In the genomic region with DNA sequence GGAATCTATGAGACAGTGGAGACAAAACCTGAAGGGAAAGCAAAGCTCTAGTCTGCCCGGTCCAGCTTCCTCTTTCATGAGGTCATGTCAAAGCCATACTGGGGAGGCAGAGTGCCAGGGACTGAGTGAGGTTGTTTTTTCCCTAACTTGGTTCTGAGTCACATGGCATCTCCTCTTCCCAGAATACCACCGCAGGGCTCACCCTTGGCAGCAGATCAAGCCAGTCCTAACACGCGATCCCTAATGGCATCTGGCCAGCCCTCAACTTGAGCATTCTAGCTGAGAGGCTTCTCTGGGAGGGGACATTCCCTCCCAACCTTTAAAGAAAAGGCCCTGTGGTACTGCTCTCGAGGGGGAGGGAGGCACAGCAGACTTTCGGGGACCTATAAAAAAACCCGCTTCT, we compare ENCODE assay signal across 8 mouse cellular contexts. TPM values are rescaled to one million over a fixed set of nuclear protein-coding genes. Genes with fewer than 3 reads are reported as not detected.
DNase-seq lines count a peak whose midpoint lies in the region; ATAC-seq lines count a peak whose summit lies in the region.

No protein-coding gene starts in this region.

- no peak overlapping the region for H3K4me2 ChIP-seq in midbrain, embryonic 14.5 days (ENCODE audit: low read length)
- H3K4me2 ChIP-seq in midbrain, embryonic 11.5 days: no peak overlapping the region
- H3K4me2 ChIP-seq in intestine, embryonic 15.5 days (replicated peaks): no peak overlapping the region
- no peak overlapping the region for H3K4me2 ChIP-seq in liver, embryonic 12.5 days

- H3K9ac ChIP-seq in midbrain, embryonic 14.5 days (replicated peaks; ENCODE audit: low read length): no peak overlapping the region
- no peak overlapping the region for H3K9ac ChIP-seq in midbrain, embryonic 11.5 days (ENCODE audit: low read length)
- no peak overlapping the region for H3K9ac ChIP-seq in intestine, embryonic 15.5 days
- no peak overlapping the region for H3K9ac ChIP-seq in liver, embryonic 12.5 days

- H3K36me3 ChIP-seq in midbrain, embryonic 14.5 days (ENCODE audit: control insufficient read depth, insufficient read depth, low read length): no peaks in the 10 kb centered on the region
- H3K36me3 ChIP-seq in midbrain, embryonic 11.5 days (ENCODE audit: control insufficient read depth, insufficient read depth, low read length): no peaks in the 10 kb centered on the region; the same call in 1 of the 2 replicates
- H3K36me3 ChIP-seq in intestine, embryonic 15.5 days: no peaks in the 10 kb centered on the region
- no peaks in the 10 kb centered on the region for H3K36me3 ChIP-seq in liver, embryonic 12.5 days

- 64% methylated on average over 7 of the region's 7 CpGs for WGBS in midbrain, embryonic 14.5 days
- WGBS in midbrain, embryonic 11.5 days: 81% methylated on average over 7 of the region's 7 CpGs
- WGBS in intestine, embryonic 15.5 days: 40% methylated on average over 7 of the region's 7 CpGs
- WGBS in liver, embryonic 12.5 days (ENCODE audit: insufficient replicate concordance): 69% methylated on average over 7 of the region's 7 CpGs

- ATAC-seq in midbrain, embryonic 14.5 days (ENCODE audit: low FRiP score, low TSS enrichment): no peak
- no peak for ATAC-seq in midbrain, embryonic 11.5 days (ENCODE audit: low FRiP score)
- ATAC-seq in intestine, embryonic 15.5 days: peak; percentile 62
- 0 out of 2 replicates have a peak, but pooled peaks have one; percentile 16 for ATAC-seq in liver, embryonic 12.5 days
- ATAC-seq in neutrophil, adult 5-6 weeks (ENCODE audit: extremely low read depth, insufficient number of reproducible peaks, low FRiP score, poor library complexity, severe bottlenecking): 0 out of 2 replicates have a peak, but pooled peaks have one; percentile 53

- H3K27me3 ChIP-seq in midbrain, embryonic 14.5 days (ENCODE audit: control insufficient read depth, insufficient read depth, low read length): no peaks in the 10 kb centered on the region
- H3K27me3 ChIP-seq in midbrain, embryonic 11.5 days (ENCODE audit: control insufficient read depth, insufficient read depth, low read length): no peaks in the 10 kb centered on the region
- H3K27me3 ChIP-seq in intestine, embryonic 15.5 days (replicated peaks): no peaks in the 10 kb centered on the region
- H3K27me3 ChIP-seq in liver, embryonic 12.5 days (replicated peaks): no peaks in the 10 kb centered on the region

- peak; percentile 73 for DNase-seq in midbrain, embryonic 14.5 days
- no peak for DNase-seq in midbrain, embryonic 11.5 days (ENCODE audit: low spot score, missing footprints)
- peak; percentile 93 for DNase-seq in adrenal gland, postnatal 10 days
- peak; percentile 96 for DNase-seq in gastrocnemius, adult 8-10 months (ENCODE audit: low spot score in 2 of 2)
- DNase-seq in yolk sac, embryonic 10.5 days (ENCODE audit: low spot score): no peak

- H3K27ac ChIP-seq in midbrain, embryonic 14.5 days (replicated peaks; ENCODE audit: low read depth, low read length): no peak overlapping the region
- no peak overlapping the region for H3K27ac ChIP-seq in midbrain, embryonic 11.5 days (ENCODE audit: low read depth, low read length)
- peak overlapping the region; percentile 68 for H3K27ac ChIP-seq in intestine, embryonic 15.5 days
- peak overlapping the region; percentile 18; the same call in 1 of the 2 replicates for H3K27ac ChIP-seq in liver, embryonic 12.5 days

- H3K4me3 ChIP-seq in midbrain, embryonic 14.5 days (replicated peaks; ENCODE audit: low read depth, low read length): no peak overlapping the region
- H3K4me3 ChIP-seq in midbrain, embryonic 11.5 days (ENCODE audit: low read depth, low read length): no peak overlapping the region
- H3K4me3 ChIP-seq in intestine, embryonic 15.5 days (replicated peaks): no peak overlapping the region
- H3K4me3 ChIP-seq in liver, embryonic 12.5 days: no peak overlapping the region

- no peaks in the 10 kb centered on the region for H3K9me3 ChIP-seq in midbrain, embryonic 14.5 days (ENCODE audit: control insufficient read depth, low read length)
- no peaks in the 10 kb centered on the region for H3K9me3 ChIP-seq in midbrain, embryonic 11.5 days (ENCODE audit: control insufficient read depth, low read length)
- H3K9me3 ChIP-seq in intestine, embryonic 15.5 days: no peaks in the 10 kb centered on the region
- H3K9me3 ChIP-seq in liver, embryonic 12.5 days (replicated peaks): no peaks in the 10 kb centered on the region

- no peaks in the 10 kb centered on the region for H3K4me1 ChIP-seq in midbrain, embryonic 14.5 days (ENCODE audit: control insufficient read depth, insufficient read depth, low read length)
- H3K4me1 ChIP-seq in midbrain, embryonic 11.5 days (ENCODE audit: control insufficient read depth, insufficient read depth, low read length): no peaks in the 10 kb centered on the region
- H3K4me1 ChIP-seq in intestine, embryonic 15.5 days (replicated peaks): peaks cover 29% of the 10 kb centered on the region
- peaks cover 39% of the 10 kb centered on the region for H3K4me1 ChIP-seq in liver, embryonic 12.5 days

RNA-seq across cellular contexts. Expression of a gene that starts 8.2 kb away (rescaled TPM):
- polyA plus RNA-seq in midbrain, embryonic 14.5 days (2014; fragmentation: Nextera tagmentation; extraction: Ambion mirVana): 3.3 and 4.0 TPM in 2 replicates
- polyA plus RNA-seq in midbrain, embryonic 11.5 days (2014; fragmentation: Nextera tagmentation; extraction: Ambion mirVana): 2.5 and 4.0 TPM in 2 replicates
- 10 to 100 TPM in 1 of 2 experiments, 1 to 10 TPM in 1; 7.6 to 19.0 TPM for total RNA-seq in adrenal gland, postnatal 10 days (2021)
- 1 to 10 TPM; 5.6 to 7.8 (median 6.6) TPM for total RNA-seq in gastrocnemius, adult 8-10 months (2022)
- 13.9 and 14.4 TPM in 2 replicates for polyA plus RNA-seq in intestine, embryonic 15.5 days (2015; fragmentation: Nextera tagmentation; extraction: Ambion mirVana)
- 16.8 and 19.9 TPM in 2 replicates for polyA plus RNA-seq in liver, embryonic 12.5 days (2016; fragmentation: Nextera tagmentation; extraction: Ambion mirVana)
- 74.1 and 100 TPM in 2 replicates for total RNA-seq in neutrophil, adult 5-6 weeks (2017)

RNA-seq across cellular contexts. Expression of a gene that starts 9.8 kb away (rescaled TPM):
- 59.9 and 74.0 TPM in 2 replicates for polyA plus RNA-seq in midbrain, embryonic 14.5 days (2014; fragmentation: Nextera tagmentation; extraction: Ambion mirVana)
- polyA plus RNA-seq in midbrain, embryonic 11.5 days (2014; fragmentation: Nextera tagmentation; extraction: Ambion mirVana): 46.9 and 47.4 TPM in 2 replicates
- 10 to 100 TPM; 54.6 to 70.8 TPM for total RNA-seq in adrenal gland, postnatal 10 days (2021)
- total RNA-seq in gastrocnemius, adult 8-10 months (2022): 10 to 100 TPM; 52.6 to 67.2 (median 55.9) TPM
- polyA plus RNA-seq in intestine, embryonic 15.5 days (2015; fragmentation: Nextera tagmentation; extraction: Ambion mirVana): 49.1 and 49.4 TPM in 2 replicates
- polyA plus RNA-seq in liver, embryonic 12.5 days (2016; fragmentation: Nextera tagmentation; extraction: Ambion mirVana): 38.0 and 43.1 TPM in 2 replicates
- 172 and 193 TPM in 2 replicates for total RNA-seq in neutrophil, adult 5-6 weeks (2017)

RNA-seq across cellular contexts. Expression of a gene that starts 24.9 kb away (rescaled TPM):
- 1,880 and 2,054 TPM in 2 replicates for polyA plus RNA-seq in midbrain, embryonic 14.5 days (2014; fragmentation: Nextera tagmentation; extraction: Ambion mirVana)
- 1,522 and 1,543 TPM in 2 replicates for polyA plus RNA-seq in midbrain, embryonic 11.5 days (2014; fragmentation: Nextera tagmentation; extraction: Ambion mirVana)
- total RNA-seq in adrenal gland, postnatal 10 days (2021): 100 to 1,000 TPM; 351 to 404 TPM
- 10 to 100 TPM; 26.7 to 34.5 (median 28.3) TPM for total RNA-seq in gastrocnemius, adult 8-10 months (2022)
- 729 and 776 TPM in 2 replicates for polyA plus RNA-seq in intestine, embryonic 15.5 days (2015; fragmentation: Nextera tagmentation; extraction: Ambion mirVana)
- polyA plus RNA-seq in liver, embryonic 12.5 days (2016; fragmentation: Nextera tagmentation; extraction: Ambion mirVana): 577 and 600 TPM in 2 replicates
- total RNA-seq in neutrophil, adult 5-6 weeks (2017): 182 and 191 TPM in 2 replicates

RNA-seq across cellular contexts. Expression of a gene that starts 28.1 kb away (rescaled TPM):
- polyA plus RNA-seq in midbrain, embryonic 14.5 days (2014; fragmentation: Nextera tagmentation; extraction: Ambion mirVana): 7.3 and 8.2 TPM in 2 replicates
- 19.4 and 21.5 TPM in 2 replicates for polyA plus RNA-seq in midbrain, embryonic 11.5 days (2014; fragmentation: Nextera tagmentation; extraction: Ambion mirVana)
- 10 to 100 TPM; 21.9 to 27.1 TPM for total RNA-seq in adrenal gland, postnatal 10 days (2021)
- total RNA-seq in gastrocnemius, adult 8-10 months (2022): 1 to 10 TPM; 3.2 to 5.0 (median 4.0) TPM
- polyA plus RNA-seq in intestine, embryonic 15.5 days (2015; fragmentation: Nextera tagmentation; extraction: Ambion mirVana): 14.9 and 16.1 TPM in 2 replicates
- 14.2 and 15.0 TPM in 2 replicates for polyA plus RNA-seq in liver, embryonic 12.5 days (2016; fragmentation: Nextera tagmentation; extraction: Ambion mirVana)
- total RNA-seq in neutrophil, adult 5-6 weeks (2017): 22.5 and 30.7 TPM in 2 replicates

RNA-seq across cellular contexts. Expression of a gene that starts 47.9 kb away (rescaled TPM):
- polyA plus RNA-seq in midbrain, embryonic 14.5 days (2014; fragmentation: Nextera tagmentation; extraction: Ambion mirVana): 14.5 and 20.2 TPM in 2 replicates
- 59.8 and 61.0 TPM in 2 replicates for polyA plus RNA-seq in midbrain, embryonic 11.5 days (2014; fragmentation: Nextera tagmentation; extraction: Ambion mirVana)
- total RNA-seq in adrenal gland, postnatal 10 days (2021): 10 to 100 TPM; 12.7 to 18.3 TPM
- 1 to 10 TPM in 2 of 4 experiments, under 1 TPM in 2; 0.52 to 2.6 (median 1.4) TPM for total RNA-seq in gastrocnemius, adult 8-10 months (2022)
- polyA plus RNA-seq in intestine, embryonic 15.5 days (2015; fragmentation: Nextera tagmentation; extraction: Ambion mirVana): 48.5 and 51.7 TPM in 2 replicates
- 29.5 and 29.8 TPM in 2 replicates for polyA plus RNA-seq in liver, embryonic 12.5 days (2016; fragmentation: Nextera tagmentation; extraction: Ambion mirVana)
- 42.5 and 45.6 TPM in 2 replicates for total RNA-seq in neutrophil, adult 5-6 weeks (2017)

Comparison
In these comparisons a context has a peak if more than half of its experiments do, and no peak if none do; other contexts are left out.
1. DNase-seq: peak in midbrain, embryonic 14.5 days (single experiment), adrenal gland, postnatal 10 days (single experiment) and gastrocnemius, adult 8-10 months (2 of 2); none in midbrain, embryonic 11.5 days (single experiment) and yolk sac, embryonic 10.5 days (single experiment).
2. ATAC-seq: peak in intestine, embryonic 15.5 days (single experiment), liver, embryonic 12.5 days (single experiment) and neutrophil, adult 5-6 weeks (single experiment); none in midbrain, embryonic 14.5 days (single experiment) and midbrain, embryonic 11.5 days (single experiment).
3. H3K27ac ChIP-seq: peak in intestine, embryonic 15.5 days (single experiment) and liver, embryonic 12.5 days (single experiment); none in midbrain, embryonic 14.5 days (single experiment) and midbrain, embryonic 11.5 days (single experiment).